Mouse (Mus musculus) ovary, adult 18-20 months (tissue): ENCODE measurements around the gene Agbl1.

ENCODE experiments used
- DNase-seq: peaks from one replicate; pipeline ENCODE4 v3.0.0; 2022; ENCODE audit warnings: low spot score, mixed read lengths

Gene Agbl1

DNA sequence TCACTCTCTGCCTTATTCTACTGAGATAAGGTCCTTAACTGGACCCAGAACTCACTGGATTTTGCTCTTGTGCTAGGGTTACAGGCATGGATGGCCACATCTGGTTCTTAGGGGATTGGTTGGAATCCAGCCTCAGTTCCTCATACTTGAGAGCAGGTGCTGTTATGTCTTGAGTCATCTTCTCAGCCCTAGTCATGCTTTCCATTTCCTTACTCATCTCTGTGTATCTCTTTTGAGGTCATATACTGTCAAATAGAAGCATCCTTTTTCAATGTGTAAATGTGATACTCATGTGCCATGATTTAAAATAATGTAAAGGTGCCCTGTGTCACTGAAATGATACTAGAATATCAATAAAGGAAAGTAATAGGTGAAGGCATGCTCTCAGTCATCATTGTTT lies 705.5 kb downstream of the Agbl1 start:
- DNase-seq: no peak

DNA sequence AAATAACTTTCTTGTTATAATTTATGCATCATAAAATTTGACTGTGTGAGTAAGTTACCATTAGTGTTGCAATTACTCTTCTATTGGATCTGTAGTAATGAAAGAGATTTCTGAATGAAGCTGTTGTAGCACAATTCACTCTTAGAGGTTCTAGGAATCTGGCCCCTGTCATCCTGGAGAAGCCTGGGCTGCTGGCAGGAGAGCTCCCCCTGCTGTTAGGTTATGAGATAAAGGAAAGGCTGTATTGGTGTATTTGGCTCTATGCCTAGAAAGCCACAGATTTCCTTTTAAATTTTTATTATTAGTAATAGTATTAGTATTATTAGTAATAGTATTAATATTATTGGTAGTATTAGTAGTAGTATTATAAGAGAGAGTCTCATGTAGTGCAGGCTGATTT lies 711.8 kb downstream of the Agbl1 start:
- no peak for DNase-seq

DNA sequence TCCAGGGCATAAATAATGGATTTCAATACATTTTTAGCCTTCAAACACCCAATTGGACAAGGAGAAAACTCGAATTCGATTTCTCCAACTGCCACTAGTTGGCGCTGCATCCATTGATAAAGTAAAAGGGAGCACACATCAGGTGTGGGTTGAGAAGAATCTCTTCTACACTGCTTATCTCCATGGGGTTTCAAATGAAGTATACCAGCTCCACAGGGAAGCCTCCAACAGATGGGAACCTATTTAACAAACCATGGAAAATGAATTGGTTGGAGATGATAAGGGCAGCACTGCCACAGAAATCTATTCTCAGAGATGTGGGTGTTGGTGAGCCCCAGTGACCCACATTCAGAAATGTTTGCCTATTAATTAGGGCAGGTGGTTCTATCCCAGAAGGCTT lies 741.6 kb downstream of the Agbl1 start:
- DNase-seq: no peak

DNA sequence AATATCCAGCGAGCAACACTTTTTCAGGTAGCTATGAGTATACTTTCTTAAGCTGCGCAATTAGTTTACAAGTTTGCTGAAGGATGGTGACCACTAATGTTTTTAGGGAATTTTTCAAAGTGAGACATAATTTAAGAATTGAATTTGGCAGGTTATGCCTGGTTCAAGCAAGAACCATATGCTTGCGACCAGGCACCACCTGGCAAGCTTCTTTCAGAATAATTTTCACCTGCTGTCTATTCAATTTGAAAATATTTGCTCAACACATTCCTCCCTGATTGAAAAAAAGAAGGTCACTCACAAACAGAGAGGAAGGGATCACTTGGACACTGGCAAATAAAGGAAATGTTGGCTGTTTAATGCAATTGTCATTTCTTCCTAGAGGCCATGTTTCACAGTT lies 779.9 kb downstream of the Agbl1 start:
- no peak for DNase-seq

DNA sequence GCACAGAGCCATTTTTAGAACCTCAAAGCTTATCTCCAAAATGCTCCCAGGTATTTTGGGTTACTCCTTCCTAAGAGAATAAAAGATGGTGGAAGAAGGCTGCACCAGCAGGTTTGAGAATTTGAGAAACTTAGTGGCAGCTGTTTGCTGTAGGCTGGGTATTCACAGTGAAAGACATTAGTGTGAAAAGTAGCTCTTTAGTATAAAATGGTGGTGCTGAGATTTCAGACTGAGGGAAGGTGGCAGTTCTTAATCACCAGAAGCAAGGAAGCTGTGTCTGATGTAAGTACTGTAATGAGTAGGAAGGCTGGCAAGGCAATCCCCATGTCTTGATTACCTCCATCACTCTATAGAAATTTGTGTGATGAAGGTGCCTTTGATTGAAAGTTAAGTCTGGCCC lies 799.3 kb downstream of the Agbl1 start:
- DNase-seq: no peak

DNA sequence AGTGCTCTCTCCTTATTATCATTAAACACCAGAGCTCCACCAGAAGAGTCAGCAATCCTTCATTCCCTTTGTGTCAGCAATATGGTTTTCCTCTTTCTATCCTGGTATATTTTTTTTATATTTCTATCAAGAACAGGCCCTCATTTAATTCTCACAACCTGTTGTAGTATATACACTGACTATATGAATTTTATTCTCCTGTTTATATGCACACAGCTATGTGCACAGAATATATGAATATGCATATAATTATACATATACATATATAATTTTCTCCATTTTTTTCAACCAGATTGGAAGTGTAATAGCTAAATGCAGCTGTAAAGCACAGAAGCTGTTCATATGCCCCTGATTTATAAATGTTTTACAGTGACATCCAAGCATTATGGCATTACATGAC lies 846.3 kb downstream of the Agbl1 start:
- DNase-seq: no peak

DNA sequence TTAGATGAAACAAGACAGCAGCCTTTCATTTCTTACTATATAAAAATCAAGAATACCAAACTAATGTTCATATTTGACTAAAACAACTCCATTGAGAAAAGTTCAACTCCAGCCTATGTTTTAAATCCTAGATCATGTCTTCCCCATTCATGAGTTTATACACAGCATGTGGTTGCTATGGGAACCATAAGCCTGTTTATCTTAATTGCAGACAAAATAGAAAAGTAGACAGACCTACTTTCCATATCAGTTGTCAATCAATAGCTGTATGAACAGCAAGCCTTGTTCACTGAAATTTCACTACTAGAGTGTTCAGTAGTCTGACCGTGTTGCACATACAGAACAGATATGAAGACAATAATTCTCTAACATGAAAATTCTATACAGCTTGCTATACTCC lies 857.6 kb downstream of the Agbl1 start:
- no peak for DNase-seq

DNA sequence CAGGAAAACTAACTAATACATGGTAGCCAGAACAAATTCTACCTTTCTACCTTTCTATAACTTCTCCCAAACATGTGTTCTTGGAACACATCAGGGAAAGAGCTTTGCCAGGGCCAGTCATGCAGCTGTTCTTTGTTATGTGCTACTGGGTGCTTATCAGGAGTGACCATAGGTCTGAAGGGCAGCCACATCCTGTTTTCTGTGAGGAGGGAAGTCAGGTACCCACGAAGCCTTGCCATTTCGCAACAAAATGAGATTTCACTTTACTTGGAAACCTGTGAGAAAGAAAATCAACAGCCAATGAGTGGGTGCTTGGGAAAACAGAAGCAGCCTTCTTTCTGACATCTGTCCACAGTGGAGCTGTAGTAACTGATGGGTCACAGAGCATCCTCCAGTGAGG lies 865.5 kb downstream of the Agbl1 start:
- DNase-seq: no peak

DNA sequence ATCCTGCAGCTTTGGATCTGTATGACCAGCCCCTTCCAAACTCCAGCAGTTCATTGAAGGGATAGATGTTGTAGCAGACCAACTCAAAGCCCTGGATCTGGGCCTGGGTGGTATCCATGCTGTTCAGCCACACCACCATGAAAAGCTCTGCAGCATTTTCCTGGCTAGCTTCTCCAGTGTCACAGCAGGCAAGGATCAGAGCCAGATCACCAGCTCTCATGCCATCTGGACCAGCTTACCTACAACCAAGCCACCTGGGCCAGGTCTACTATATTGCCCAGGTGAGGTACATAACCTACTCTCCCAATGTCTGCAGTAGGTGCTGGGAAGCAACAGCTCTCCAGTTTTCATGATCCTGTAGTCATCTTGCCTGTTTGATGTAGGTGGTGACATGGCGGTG lies 884.3 kb downstream of the Agbl1 start:
- DNase-seq: no peak

DNA sequence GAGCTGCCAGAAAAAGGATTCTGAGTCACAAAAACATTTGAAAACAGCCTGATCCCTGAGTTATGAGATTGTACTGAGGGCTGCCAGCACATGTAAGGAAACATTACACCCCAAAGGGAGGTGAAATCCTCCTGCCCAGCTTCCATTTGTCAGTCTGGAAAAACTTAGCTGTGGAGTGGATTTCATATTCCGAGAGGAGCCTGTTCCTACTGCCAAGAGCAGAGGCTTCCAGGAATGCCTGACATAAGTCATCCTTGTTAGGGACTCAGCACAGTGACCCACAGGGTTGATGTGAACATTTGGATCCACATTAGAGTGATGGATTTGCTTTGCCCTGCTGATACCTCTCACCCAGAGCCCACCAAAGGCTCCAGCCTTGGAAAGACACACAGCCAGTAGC lies 899.4 kb downstream of the Agbl1 start:
- DNase-seq: no peak

DNA sequence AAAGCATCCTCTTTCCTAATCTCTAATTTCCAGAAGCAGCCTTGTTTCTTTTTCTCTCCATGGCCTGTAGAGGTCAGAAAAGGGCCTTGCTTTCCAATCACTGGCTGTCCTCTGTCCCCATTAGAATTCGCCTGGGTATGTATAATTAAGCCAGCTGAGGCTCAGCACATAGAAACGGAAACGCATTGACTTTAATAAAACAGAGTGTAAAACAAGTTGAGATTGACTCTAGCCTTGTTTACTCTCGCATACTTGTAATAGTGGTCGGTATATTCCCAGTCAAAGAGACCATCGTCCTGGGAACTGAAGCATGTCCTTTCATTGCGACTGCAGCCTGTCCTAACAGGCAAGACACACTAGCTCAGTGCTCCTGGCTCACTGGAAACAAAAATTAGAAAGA lies 902.3 kb downstream of the Agbl1 start:
- no peak for DNase-seq

DNA sequence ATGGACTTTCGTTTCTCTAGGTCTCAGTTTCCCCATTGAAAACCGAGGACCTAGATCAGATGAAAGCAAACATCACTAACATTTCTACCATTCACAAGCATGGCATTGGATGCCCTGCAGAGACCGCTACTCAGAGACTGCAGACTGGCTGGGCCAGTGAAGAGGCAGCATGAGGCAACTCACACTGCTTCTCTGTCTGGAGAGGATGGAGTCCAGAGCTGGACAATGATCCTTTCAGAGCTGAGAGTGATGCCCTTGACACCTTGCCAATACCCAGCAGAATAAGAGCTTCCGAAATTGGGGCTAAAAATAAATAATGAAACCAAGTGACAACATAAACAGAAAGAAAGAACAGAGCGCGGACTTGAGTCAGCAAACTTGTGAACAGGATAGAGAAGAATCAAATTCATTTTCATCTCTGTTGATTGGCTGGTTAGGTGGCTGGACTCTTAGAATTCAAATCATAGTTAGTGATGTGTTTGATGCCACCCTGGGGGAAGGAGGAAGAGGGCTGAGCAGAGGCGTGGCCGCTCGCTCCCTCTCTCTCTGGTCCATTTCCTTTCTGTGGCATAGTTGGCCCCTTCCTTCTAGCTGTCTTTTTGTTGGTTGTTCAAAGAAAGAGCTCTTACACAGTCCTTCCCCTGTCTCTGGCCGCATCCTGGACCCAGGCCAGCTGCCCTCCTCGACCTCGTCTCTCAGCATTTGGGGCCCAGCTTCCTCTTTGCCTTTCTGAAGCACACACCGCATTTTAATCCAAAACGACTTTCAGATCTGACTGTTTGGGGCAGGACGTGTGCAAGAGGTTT lies 903.1 kb downstream of the Agbl1 start:
- no peak for DNase-seq

DNA sequence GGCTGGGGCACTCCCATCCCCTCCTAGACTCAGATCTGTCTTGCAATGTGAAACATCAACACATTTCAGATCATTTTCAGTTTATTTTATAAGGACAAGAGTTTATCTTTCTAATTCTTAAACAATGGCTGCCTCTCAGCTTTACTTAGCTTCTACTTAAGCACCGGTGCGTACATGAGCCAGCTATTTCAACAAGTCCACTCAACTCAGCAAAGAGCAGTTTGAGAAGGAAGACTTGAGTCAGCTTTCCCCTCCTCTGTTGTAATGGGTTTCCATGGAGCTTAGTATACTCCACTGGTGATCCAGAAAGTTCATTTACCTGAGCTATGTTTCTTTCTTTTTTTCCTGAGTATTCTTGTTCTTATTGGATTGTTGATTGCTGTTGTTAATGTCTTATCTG lies 905.2 kb downstream of the Agbl1 start:
- DNase-seq: no peak

DNA sequence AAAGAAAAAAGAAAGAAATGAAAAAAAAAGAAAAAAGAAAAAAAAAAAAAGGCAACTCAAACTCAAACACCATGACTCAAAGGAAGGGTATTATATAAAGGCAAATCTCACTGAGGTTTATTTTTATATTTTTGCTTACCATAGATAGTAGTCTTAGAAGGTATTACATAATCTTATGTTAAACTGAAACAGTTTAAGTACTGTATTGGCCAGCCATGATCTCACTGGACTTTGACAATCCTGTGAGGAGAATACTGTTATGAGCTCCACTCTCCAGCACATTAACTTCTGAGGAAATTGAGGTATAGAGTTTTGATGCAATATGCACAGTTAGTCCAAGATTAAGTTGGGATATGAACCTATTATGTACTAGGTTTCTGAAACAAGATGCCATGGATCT lies 909.0 kb downstream of the Agbl1 start:
- DNase-seq: no peak

DNA sequence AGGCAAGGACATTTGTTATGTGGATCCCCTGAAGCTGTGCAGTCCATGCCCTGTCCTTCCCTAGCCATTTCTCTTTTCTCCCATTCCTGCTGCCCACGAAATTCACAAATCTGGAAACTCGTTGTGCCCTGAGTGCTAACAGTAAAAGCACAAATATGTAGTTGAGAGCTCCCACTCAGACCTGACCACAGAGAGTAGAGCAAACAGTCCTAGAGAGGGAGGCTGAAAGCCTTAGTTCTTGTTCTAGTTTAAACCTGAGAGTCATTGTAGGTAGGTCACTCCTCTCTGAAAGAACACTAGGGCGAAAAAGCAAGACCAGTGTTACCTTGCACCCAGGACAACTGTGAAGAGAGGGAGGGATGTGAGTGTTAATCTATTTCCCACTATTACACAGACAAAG lies 917.8 kb downstream of the Agbl1 start:
- no peak for DNase-seq

DNA sequence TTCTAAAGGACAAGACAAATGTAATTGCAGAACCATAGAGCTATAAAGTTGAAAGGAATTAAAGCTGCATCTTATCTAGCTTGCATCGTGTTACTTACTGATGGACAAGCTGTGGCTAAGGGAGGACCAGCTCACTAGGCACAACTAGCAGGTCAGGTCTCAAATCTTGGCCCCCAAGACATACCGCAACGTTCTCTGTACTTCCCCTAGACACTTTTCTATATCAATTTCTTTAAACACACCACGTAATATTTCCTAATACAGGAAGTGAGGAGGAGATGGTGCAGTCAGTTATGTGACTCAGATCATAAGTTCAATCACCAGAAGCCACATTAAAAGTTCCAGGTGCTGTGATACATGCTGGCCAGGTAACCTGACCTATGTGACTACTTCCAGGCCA lies 919.1 kb downstream of the Agbl1 start:
- DNase-seq: no peak

DNA sequence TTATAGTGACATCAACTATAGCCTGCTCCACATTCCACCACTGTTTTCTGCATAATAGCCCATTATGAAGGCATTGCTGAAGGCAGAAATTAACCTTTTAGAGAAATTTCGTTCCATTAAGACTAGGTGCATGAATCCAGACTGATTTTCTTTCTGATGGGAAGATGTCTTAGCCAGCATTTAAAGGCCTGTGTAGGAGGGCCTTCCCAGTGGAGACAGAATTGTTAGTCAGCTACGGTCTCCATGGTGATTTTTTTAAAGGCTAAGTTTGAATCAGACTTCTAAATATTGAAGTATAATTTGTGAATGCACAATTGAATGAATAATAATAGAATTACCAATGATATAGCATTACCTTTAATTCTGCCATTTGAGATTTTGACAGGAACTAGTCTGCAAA lies 920.2 kb downstream of the Agbl1 start:
- DNase-seq: no peak

DNA sequence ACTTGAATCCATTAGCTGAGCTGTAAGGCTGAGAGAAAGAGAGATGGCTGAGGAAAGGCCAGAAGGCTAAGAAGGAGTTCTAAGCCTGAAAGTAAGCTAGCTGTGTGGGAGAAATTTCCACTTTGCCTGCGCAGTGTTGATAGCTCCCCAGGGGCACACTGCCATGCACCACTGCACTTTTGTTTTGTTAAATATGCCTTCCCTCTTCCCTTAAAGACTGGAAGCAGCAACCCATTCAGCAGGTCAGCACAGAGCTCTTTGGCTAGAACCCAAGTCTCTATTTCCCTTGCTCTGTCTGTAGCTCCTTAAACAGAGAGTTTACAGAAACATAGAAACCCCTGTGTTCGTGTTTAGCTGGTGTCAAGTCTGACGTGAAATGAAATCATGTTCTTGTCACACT lies 922.7 kb downstream of the Agbl1 start:
- no peak for DNase-seq

DNA sequence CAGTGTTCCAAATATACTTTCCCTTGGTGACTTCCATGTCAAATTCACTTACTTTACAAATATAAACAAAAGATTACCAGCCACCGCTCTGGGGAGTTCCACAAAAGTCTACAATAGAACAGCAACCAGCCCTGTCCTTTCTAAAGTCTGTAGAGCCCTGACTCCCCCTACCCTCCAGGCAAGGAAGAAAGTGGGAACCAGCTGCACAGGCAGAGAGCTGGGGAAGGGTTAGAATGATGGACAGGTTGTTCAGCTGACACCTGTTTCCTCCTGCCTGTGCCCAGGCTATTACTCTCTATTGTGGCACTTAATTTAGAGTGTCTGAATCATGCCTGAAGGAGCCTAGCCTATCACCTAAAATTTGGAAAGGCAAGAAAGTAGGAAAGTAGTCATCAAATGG lies 923.2 kb downstream of the Agbl1 start:
- DNase-seq: no peak

DNA sequence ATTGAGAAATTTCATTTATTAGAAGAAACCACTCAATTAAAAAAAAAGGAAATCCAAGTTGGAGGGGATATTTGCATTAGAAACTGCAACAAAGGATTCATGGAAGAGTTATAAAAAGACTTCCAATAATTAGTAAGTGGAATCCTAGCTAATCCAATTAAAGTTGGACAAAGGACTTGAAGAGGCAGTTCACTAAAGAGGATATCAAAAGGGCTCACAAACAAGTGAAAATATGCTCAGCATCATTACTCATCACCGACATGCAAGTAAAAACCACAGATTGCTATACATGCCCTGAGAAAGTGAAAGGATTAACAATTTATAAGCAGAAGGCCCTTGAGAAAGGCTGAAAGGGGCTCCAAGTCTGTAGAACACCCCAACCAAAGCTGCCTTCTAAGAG lies 935.2 kb downstream of the Agbl1 start:
- DNase-seq: no peak
